Mouse (Mus musculus) CD8-positive naive resting alpha-beta T cell, adult 2 months (primary cell): Measurements from ENCODE around the gene Drc1.
A peak's percentile ranks its signal among the peaks of the same experiment; 100 is the strongest.

Experiments used
- DNase-seq, 2 experiments: peaks; one replicate each; pipeline ENCODE4 v3.0.0; 2022; ENCODE audit warnings: low read depth in 2 of 2, low spot score in 2 of 2

Gene Drc1

GRCm38 (mm10) chr5:30281291-30281732 lies at the start of gene Drc1:
Drc1 (plus strand) TSS chr5:30281388.
- DNase-seq = no peak

GRCm38 (mm10) chr5:30231891-30232270 lies 49.3 kb upstream of the Drc1 start:
- no peak for DNase-seq

GRCm38 (mm10) chr5:30232271-30232971 lies 48.8 kb upstream of the Drc1 start, which contains the start of gene Selenoi:
Selenoi (plus strand) TSS chr5:30232581.
- DNase-seq = peak; percentile 99

GRCm38 (mm10) chr5:30233042-30233441 lies 48.1 kb upstream of the Drc1 start:
- peak; percentile 5 to 23 for DNase-seq

- DNase-seq = no peak
Observed at GRCm38 (mm10) chr5:30233979-30234378, 47.2 kb upstream of the Drc1 start.

GRCm38 (mm10) chr5:30235641-30236126 lies 45.5 kb upstream of the Drc1 start:
- DNase-seq = no peak

- no peak for DNase-seq
Observed at GRCm38 (mm10) chr5:30238533-30238932, 42.7 kb upstream of the Drc1 start.

- no peak for DNase-seq
Observed at GRCm38 (mm10) chr5:30240552-30240951, 40.6 kb upstream of the Drc1 start.

- DNase-seq = no peak
Observed at GRCm38 (mm10) chr5:30242410-30242809, 38.8 kb upstream of the Drc1 start.

GRCm38 (mm10) chr5:30243741-30244140 lies 37.4 kb upstream of the Drc1 start:
- DNase-seq = peak in 1 of 2 experiments; percentile 6

GRCm38 (mm10) chr5:30245861-30246416 lies 35.2 kb upstream of the Drc1 start:
- no peak for DNase-seq

- peak in 1 of 2 experiments; percentile 4 for DNase-seq
Observed at GRCm38 (mm10) chr5:30247666-30248065, 33.5 kb upstream of the Drc1 start.

- DNase-seq = no peak
Observed at GRCm38 (mm10) chr5:30255567-30256354, 25.4 kb upstream of the Drc1 start.

- no peak for DNase-seq
Observed at GRCm38 (mm10) chr5:30258776-30259175, 22.4 kb upstream of the Drc1 start.

- DNase-seq = no peak
Observed at GRCm38 (mm10) chr5:30270571-30271190, 10.5 kb upstream of the Drc1 start.

GRCm38 (mm10) chr5:30271599-30272281 lies 9.4 kb upstream of the Drc1 start:
- DNase-seq = no peak

GRCm38 (mm10) chr5:30276361-30276760 lies 4.8 kb upstream of the Drc1 start:
- no peak for DNase-seq

- DNase-seq = no peak
Observed at GRCm38 (mm10) chr5:30278952-30279351, 2.2 kb upstream of the Drc1 start.

- DNase-seq = no peak
Observed at GRCm38 (mm10) chr5:30279446-30279845, 1.7 kb upstream of the Drc1 start.

- DNase-seq = no peak
Observed at GRCm38 (mm10) chr5:30280864-30281263, 324 bp upstream of the Drc1 start.
